Mouse (Mus musculus): ENCODE measurements around the gene Hist1h2ai. TPM values are rescaled to one million over a fixed set of nuclear protein-coding genes. Genes with fewer than 3 reads are reported as not detected.
A peak's percentile ranks its signal among the peaks of the same experiment; 100 is the strongest.
"Not testable (repeated sequence)": the region's sequence is repeated elsewhere in the genome, so short reads cannot be mapped to it uniquely, and the experiment has no call there.

Gene Hist1h2ai
- polyA plus RNA-seq, 1 experiment from 2014 or later = 17.6 TPM

GRCm38 (mm10) chr13:21717397-21718357, 1.5 kb downstream of the Hist1h2ai start, which contains the start of gene Hist1h3h:
Gene Hist1h3h, plus strand, starts transcription at chr13:21717659.
- Histone ChIP-seq H3K9ac (peak within 1 kb of the TSS; percentile 90), H3K4me3 (peak within 1 kb of the TSS; percentile 61), H3K4me1 (peaks cover 52% of the 10 kb centered on the region), H3K4me2 (peak within 1 kb of the TSS; percentile 91), H3K27ac (peak within 1 kb of the TSS; percentile 99)
- peak; percentile 25 for ATAC-seq
- WGBS (ENCODE audit: insufficient replicate concordance) = under 1% methylated on average over 27 of the region's 56 CpGs
- H3K9me3 ChIP-seq (replicated peaks); H3K27me3 ChIP-seq (replicated peaks); H3K36me3 ChIP-seq: not testable (repeated sequence)

GRCm38 (mm10) chr13:21718381-21719080, 2.3 kb downstream of the Hist1h2ai start:
- H3K4me3 ChIP-seq = peak overlapping the region; percentile 61
- peaks cover 57% of the 10 kb centered on the region for H3K4me1 ChIP-seq
- H3K27me3 ChIP-seq (replicated peaks) = no peaks in the 10 kb centered on the region
- 48% methylated on average over 4 of the region's 4 CpGs for WGBS (ENCODE audit: insufficient replicate concordance)
- no peaks in the 10 kb centered on the region for H3K36me3 ChIP-seq
- no peak for ATAC-seq
- H3K9ac ChIP-seq = peak overlapping the region; percentile 90
- peak overlapping the region; percentile 98 for H3K27ac ChIP-seq
- no peaks in the 10 kb centered on the region for H3K9me3 ChIP-seq (replicated peaks)
- peak overlapping the region; percentile 77 for H3K4me2 ChIP-seq

DNA sequence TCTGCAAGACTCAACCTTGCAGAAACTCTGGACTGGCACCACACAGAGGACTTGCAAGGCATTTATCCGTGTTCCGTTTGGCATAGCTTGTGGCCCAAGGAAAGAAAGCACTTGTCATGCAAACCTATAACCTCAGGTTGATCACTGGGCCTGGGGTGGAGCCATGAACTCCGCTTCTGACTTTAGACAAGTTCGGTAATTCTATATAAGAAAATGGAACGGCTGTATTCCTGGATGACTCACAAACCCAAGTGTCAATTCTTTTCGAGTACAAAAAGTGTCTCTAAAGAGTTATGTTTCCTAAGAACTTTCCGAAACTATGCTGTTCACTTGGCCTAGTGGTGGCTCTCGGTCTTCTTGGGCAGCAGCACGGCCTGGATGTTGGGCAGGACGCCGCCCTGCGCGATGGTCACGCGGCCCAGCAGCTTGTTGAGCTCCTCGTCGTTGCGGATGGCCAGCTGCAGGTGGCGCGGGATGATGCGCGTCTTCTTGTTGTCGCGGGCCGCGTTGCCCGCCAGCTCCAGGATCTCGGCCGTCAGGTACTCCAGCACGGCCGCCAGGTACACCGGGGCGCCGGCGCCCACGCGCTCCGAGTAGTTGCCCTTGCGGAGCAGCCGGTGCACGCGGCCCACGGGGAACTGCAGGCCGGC, 5.0 kb downstream of the Hist1h2ai start:
- Histone ChIP-seq H3K9ac (peak overlapping the region; percentile 90), H3K27ac (peak overlapping the region; percentile 97), H3K4me2 (peak overlapping the region; percentile 83), H3K4me3 (peak overlapping the region; percentile 58), H3K4me1 (peaks cover 46% of the 10 kb centered on the region)
- peak; percentile 9 for ATAC-seq
- not testable (repeated sequence) for H3K27me3 ChIP-seq (replicated peaks); H3K9me3 ChIP-seq (replicated peaks); H3K36me3 ChIP-seq
- 3% methylated on average over 18 of the region's 44 CpGs for WGBS (ENCODE audit: insufficient replicate concordance)

GRCm38 (mm10) chr13:21721757-21722372, 5.6 kb downstream of the Hist1h2ai start, which contains the start of gene Hist1h2bm:
Gene Hist1h2bm, plus strand, starts transcription at chr13:21722044.
- WGBS (ENCODE audit: insufficient replicate concordance) = 0% methylated on average over 37 of the region's 37 CpGs
- Histone ChIP-seq H3K27ac (peak within 1 kb of the TSS; percentile 97), H3K4me2 (peak within 1 kb of the TSS; percentile 83), H3K4me3 (peak within 1 kb of the TSS; percentile 58), H3K4me1 (peaks cover 44% of the 10 kb centered on the region), H3K9ac (peak within 1 kb of the TSS; percentile 90)
- not testable (repeated sequence) for H3K27me3 ChIP-seq (replicated peaks); H3K36me3 ChIP-seq; H3K9me3 ChIP-seq (replicated peaks)
- ATAC-seq = peak; percentile 92

- Histone ChIP-seq H3K9me3 (replicated peaks) (no peaks in the 10 kb centered on the region), H3K4me2 (peak overlapping the region; percentile 83), H3K27ac (peak overlapping the region; percentile 97), H3K36me3 (no peaks in the 10 kb centered on the region), H3K9ac (peak overlapping the region; percentile 62), H3K4me3 (peak overlapping the region; percentile 44), H3K4me1 (peaks cover 40% of the 10 kb centered on the region), H3K27me3 (replicated peaks) (no peaks in the 10 kb centered on the region)
- 3% methylated on average over 11 of the region's 11 CpGs for WGBS (ENCODE audit: insufficient replicate concordance)
- ATAC-seq = peak; percentile 36
Observed at GRCm38 (mm10) chr13:21722373-21722925, 6.2 kb downstream of the Hist1h2ai start.

DNA sequence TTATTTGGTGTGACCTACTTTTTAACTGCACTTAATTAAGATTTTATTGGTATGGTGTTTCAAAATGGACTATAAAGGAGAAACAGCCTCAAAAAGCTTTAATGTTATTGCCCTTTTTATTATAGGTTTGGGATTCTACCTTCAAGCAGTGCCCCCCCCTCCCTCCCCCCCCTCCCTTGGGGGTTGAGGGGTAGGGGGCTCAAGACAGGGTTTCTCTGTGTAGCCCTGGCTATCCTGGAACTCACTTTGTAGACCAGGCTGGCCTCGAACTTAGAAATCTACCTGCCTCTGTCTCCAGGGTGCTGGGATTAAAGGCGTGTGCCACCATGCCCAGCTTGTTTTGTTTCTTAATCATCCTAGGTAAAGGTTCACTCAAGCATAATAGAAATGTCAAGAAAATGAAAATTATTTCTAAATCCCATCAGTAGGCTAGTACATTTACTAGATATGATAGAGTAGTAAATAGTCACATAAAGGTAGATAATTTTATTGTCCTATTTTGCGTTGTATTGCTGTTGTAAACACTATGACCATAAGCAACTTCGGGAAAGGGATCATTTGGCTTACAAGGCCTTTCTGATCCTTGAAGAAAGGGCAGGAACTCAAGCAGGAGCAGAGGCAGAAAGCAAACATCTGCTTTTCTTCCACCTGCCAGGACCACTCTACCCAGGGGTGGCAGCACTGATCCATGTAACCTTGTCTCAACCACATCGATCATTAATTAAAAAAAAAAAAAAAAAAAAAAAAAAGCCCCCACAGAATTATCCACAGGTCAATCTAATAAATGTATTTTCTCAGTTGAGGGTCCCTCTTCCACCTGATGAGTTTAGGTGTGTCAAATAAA, 7.0 kb downstream of the Hist1h2ai start:
- WGBS (ENCODE audit: insufficient replicate concordance) = 39% methylated on average over 5 of the region's 5 CpGs
- peak overlapping the region; percentile 44 for H3K4me3 ChIP-seq
- H3K36me3 ChIP-seq = no peaks in the 10 kb centered on the region
- peak overlapping the region; percentile 97 for H3K27ac ChIP-seq
- peak overlapping the region; percentile 83 for H3K4me2 ChIP-seq
- peak overlapping the region; percentile 62 for H3K9ac ChIP-seq
- H3K9me3 ChIP-seq (replicated peaks) = no peaks in the 10 kb centered on the region
- peaks cover 42% of the 10 kb centered on the region for H3K4me1 ChIP-seq
- no peaks in the 10 kb centered on the region for H3K27me3 ChIP-seq (replicated peaks)
- ATAC-seq = no peak

DNA sequence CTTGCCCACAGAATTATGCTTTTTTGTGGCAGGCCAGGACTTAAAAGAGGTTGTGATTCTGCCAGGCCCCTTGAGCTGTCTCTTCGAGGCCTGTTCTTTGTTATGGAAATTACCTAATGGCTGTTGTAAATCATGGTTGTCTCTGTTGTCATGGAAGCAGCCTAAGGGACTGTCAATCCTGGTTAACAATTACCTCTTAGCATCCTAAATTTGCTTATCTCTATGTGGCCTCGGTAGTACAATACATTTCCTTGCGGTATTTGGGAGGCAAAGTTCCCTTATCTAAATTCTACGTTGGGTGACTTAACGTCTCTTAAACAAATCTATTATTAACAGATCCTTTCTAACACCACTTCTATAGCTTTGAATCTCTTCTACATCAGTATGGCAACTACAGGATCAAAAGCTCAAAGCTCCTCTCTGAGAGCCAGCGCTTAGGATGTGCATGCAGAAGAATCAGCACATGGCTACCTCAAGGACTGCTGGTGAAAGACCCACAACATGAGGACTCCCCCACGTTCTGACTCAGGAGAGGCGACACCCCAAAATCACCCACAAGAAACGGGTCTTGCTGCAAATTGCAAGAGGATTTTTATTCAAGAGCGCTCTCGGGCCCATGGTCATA, 11.8 kb downstream of the Hist1h2ai start:
- 41% methylated on average over 11 of the region's 11 CpGs for WGBS (ENCODE audit: insufficient replicate concordance)
- Histone ChIP-seq H3K27ac (no peak overlapping the region), H3K4me2 (no peak overlapping the region), H3K36me3 (no peaks in the 10 kb centered on the region), H3K9ac (no peak overlapping the region), H3K4me1 (peaks cover 13% of the 10 kb centered on the region), H3K4me3 (no peak overlapping the region), H3K9me3 (replicated peaks) (no peaks in the 10 kb centered on the region), H3K27me3 (replicated peaks) (no peaks in the 10 kb centered on the region)
- ATAC-seq = no peak

GRCm38 (mm10) chr13:21729544-21729943, 13.3 kb downstream of the Hist1h2ai start:
- Histone ChIP-seq H3K4me3 (no peak overlapping the region), H3K36me3 (no peaks in the 10 kb centered on the region), H3K4me2 (no peak overlapping the region), H3K27me3 (replicated peaks) (no peaks in the 10 kb centered on the region), H3K4me1 (peaks cover 26% of the 10 kb centered on the region), H3K9ac (no peak overlapping the region), H3K27ac (no peak overlapping the region), H3K9me3 (replicated peaks) (no peaks in the 10 kb centered on the region)
- ATAC-seq = no peak
- WGBS (ENCODE audit: insufficient replicate concordance) = 76% methylated on average over 1 of the region's 1 CpGs

- Histone ChIP-seq H3K4me3 (no peak overlapping the region), H3K36me3 (no peaks in the 10 kb centered on the region), H3K9me3 (replicated peaks) (no peaks in the 10 kb centered on the region), H3K4me1 (peaks cover 33% of the 10 kb centered on the region), H3K27me3 (replicated peaks) (no peaks in the 10 kb centered on the region), H3K9ac (peak overlapping the region; percentile 77), H3K4me2 (peak overlapping the region; percentile 77), H3K27ac (peak overlapping the region; percentile 95)
- WGBS (ENCODE audit: insufficient replicate concordance) = 76% methylated on average over 5 of the region's 5 CpGs
- no peak for ATAC-seq
Observed at GRCm38 (mm10) chr13:21733466-21733865, 17.2 kb downstream of the Hist1h2ai start.

Data from liver, embryonic 12.5 days (tissue).